Mouse (Mus musculus): ENCODE data around the gene Olfr825.
"Not testable (repeated sequence)": the region's sequence is repeated elsewhere in the genome, so short reads cannot be mapped to it uniquely, and the experiment has no call there.

Gene Olfr825

DNA sequence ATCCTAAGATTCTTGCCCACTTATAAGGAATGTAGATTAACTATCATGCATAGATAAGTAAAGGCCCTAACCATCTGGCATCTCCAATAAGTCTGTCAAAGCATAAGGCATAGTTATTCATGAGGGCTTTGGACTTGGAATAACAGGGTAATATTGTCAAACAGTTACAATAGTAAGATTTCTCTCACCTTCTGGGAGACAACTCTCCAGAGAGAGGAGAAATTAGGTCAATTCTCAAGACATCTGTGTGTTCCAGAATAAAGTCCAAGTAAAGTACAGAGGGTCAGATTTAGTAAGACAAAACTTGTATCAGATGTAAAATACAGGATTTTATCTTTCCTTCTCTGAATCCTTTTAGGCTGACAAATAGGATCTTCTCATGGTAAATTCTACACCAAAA, at the start of gene Olfr825:
TSS of gene Olfr825 (minus strand) at position 101 of the 400 bp plus-strand sequence.
- DNase-seq (ENCODE audit: low read depth, low spot score) = no peak

DNA sequence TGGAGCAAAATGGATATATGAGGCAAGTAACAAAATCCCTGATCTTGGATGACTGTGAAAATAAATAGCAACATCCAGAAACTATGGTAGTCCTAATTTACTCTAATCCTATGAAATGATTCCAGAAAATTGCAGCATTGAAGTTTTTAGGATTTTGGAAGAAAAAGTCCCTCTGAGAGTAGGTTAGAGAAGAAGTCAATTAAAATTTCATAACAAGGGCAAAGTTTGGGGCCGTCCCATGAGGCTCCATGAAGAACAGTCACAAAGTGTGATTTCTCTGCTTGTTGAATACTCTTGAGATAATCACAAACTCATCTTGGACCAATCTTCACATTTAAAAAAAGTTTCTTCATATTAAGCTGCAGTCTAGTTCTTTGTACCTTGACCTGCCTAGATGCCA, 47.7 kb upstream of the Olfr825 start, which contains the start of gene Olfr827:
TSS of gene Olfr827 (minus strand) at position 101 of the 400 bp plus-strand sequence.
- no peak for DNase-seq (ENCODE audit: low read depth, low spot score)

DNA sequence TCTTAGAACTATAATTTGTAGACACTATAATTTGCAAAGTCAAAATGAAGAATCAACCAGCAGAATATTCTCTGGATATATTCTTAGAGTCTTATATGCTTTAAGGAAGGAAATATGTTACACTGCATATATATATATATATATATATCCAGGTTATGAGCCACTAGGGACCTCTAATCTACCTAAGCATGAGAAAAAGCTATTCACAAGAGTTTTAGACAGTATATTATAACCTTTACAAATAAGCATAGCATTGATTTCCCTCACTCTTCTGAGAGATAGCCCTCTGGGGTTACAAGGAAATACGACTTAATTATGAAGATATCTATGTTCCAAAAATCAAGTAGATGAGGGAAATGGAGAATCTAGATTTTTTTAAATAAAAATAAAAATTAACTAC, 17.5 kb upstream of the Olfr825 start, which contains the start of gene Olfr826:
TSS of gene Olfr826 (minus strand) at position 101 of the 400 bp plus-strand sequence.
- DNase-seq (ENCODE audit: low read depth, low spot score) = no peak

DNA sequence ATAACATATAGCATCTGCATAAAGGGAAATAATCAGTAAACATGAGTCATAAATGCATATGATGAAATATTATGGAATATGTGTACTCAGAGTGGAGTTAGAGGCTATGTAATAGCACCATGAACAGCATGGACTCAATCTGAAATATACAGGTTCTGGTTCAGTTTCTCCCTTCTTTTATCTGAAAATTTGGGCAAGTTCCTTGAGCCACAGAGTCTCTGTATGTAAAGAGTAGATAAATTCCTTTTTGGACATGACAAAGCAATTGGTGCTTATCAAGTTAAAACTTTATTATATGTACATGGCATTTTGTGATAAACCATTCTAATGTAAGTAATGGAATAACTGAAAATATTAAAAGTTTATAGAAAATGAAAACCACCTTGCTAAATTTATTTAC, 1.4 kb downstream of the Olfr825 start:
- DNase-seq (ENCODE audit: low read depth, low spot score) = no peak

DNA sequence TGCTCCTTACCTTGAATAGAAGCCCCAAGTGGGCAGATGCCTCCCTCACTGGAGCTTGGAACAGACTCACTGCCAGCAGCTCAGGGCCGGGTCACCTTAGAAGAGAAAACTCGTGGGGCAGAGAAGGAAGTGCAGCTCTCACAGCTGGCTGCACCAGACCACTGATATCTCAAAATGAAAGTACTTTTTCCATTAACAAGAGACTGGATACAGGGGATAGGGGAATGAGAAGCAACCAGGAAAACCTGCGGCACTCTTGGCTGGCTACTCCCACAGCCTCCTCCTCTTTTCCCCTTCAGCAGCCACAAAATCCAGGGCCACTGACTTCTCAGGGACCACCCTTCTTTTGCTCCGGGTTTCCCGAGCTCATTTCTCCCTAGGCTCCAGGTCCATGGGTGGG, 22.4 kb downstream of the Olfr825 start:
- DNase-seq (ENCODE audit: low read depth, low spot score) = no peak

DNA sequence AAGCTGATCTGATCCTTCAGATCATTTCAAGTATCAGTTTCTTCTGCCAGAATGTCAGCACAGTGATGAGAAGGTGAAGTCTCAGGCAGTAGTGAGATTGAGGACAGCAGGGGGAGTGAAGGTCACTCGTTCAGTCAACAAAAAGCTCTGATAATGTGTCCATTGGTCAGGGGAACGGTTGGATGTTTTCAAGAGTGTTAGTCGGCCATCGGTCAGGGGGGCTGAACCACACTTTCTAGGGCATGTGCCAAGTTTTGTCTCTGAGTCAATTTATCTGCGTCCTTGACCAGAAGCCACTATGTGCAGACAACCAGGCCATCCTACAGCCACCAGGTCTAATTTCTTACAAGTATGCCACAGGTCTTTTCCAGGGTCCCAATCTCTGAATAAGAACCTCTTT, 24.1 kb downstream of the Olfr825 start:
- not testable (repeated sequence) for DNase-seq (ENCODE audit: low read depth, low spot score)

DNA sequence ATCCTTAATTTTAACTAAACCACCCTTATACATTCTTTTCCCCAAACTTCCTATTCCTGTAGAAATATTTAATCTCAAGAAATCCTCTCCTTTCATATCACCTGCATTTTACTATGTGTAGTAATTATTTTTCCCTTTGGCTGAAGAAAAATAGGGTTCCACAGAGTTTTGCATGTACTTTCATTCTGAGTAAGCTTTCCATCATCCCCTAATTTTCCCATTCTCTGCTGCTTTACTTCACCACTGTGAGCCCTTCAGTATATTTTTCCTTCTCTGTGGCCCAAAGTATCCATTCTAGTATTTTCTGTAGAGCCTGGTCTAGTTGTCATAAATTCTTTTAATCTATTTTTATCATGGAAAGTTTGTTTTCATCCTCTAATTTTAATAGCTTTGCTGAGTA, 31.8 kb downstream of the Olfr825 start:
- no peak for DNase-seq (ENCODE audit: low read depth, low spot score)

DNA sequence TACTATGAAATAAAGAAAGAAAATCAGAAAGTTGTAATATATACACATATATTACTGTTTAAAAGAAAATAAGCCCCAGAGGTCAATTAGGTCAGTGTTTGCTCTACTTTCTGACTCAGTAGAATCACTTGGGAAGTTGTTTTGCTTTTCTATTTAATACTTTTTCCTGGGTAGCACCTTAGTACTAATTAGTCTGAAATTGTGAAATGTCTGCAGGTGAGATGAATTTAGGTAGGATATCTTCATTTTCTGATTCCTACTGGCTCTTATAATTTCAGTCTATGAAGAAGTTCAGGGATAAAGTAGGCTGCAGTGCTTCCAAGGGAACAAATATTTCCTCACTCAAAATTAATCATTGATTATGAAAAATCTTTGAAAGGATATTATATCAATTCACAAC, 36.7 kb downstream of the Olfr825 start, which contains the start of gene Olfr824:
TSS of gene Olfr824 (minus strand) at position 101 of the 400 bp plus-strand sequence.
- DNase-seq (ENCODE audit: low read depth, low spot score) = not testable (repeated sequence)

DNA sequence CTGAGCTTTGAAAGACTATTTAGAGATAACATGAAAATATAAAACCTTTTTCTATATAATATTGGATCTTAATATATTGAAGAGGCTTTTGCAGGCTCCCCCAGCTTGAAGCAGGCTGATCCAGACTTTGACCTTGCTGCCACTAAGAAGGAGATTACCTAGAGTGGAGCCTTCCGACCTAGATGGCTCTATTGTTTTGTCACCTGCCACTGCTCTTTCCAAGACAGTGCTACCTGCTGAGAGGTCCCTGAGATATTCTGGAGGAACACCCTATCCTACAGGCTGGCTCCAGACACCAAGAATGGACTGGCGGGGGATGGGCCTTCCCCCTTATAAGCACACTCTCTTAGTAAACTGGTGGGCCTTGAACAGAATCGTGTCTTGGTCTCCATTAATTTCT, 50.5 kb downstream of the Olfr825 start:
- DNase-seq (ENCODE audit: low read depth, low spot score) = not testable (repeated sequence)

DNA sequence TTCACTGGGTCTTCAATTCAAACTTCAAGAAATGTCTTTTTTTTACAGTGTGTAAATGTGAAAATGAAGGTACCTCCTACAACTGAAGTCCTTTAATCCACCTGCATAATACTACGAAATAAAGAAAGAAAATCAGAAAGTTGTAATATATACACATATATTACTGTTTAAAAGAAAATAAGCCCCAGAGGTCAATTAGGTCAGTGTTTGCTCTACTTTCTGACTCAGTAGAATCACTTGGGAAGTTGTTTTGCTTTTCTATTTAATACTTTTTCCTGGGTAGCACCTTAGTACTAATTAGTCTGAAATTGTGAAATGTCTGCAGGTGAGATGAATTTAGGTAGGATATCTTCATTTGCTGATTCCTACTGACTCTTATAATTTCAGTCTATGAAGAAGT, 51.3 kb downstream of the Olfr825 start, which contains the start of gene Olfr823:
TSS of gene Olfr823 (minus strand) at position 101 of the 400 bp plus-strand sequence.
- not testable (repeated sequence) for DNase-seq (ENCODE audit: low read depth, low spot score)
